Mouse (Mus musculus): ENCODE results near the gene Enox1. TPM values are rescaled to one million over a fixed set of nuclear protein-coding genes. Genes with fewer than 3 reads are reported as not detected.

Gene Enox1
- polyA plus RNA-seq, 1 experiment, result 3.1 TPM

DNA sequence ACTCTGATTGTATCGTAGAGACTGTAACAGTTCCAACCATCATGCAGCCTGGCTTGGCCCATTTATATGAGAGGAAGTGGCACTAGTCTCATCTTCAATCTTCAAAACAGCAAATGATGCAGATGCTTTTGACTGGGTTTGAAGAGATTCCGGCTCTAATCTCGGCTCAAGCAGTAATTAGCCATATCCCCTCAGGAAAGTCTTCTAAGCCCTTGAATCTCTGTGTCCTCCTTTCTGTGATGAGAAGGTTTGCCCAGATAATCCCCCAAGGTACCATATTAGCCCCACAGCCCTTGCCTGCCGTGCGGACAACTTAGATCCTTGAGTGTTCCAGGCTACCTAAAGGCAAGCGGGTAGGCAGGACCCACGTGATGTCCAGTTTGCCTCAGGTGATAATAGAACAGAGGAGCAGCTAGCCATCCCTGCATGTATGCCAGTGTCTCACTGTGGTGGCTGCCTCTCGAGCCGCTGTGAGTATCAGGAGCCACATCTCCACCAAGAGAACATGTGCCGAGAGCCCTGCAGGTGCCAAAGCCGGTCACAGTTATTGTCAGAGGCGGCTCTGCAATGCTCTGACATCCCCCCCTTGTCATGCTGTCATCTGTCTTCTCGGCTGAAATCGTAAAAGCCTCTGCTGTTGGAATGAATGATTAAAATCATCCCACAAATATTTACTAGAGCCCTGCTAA lies 442.6 kb downstream of the Enox1 start:
- Histone ChIP-seq H3K9me3 (replicated peaks; ENCODE audit: control insufficient read depth, insufficient read depth, low read length, poor library complexity, severe bottlenecking) (no peaks in the 10 kb centered on the region), H3K4me1 (ENCODE audit: control insufficient read depth, insufficient read depth, low read length) (no peaks in the 10 kb centered on the region), H3K4me3 (ENCODE audit: low read depth, low read length) (no peak overlapping the region), H3K27me3 (ENCODE audit: control insufficient read depth, insufficient read depth, low read length, poor library complexity, severe bottlenecking) (no peaks in the 10 kb centered on the region), H3K9ac (ENCODE audit: low read depth, poor library complexity, severe bottlenecking) (no peak overlapping the region), H3K36me3 (ENCODE audit: control insufficient read depth, insufficient read depth, low read length, poor library complexity, severe bottlenecking) (peaks cover 14% of the 10 kb centered on the region), H3K27ac (ENCODE audit: insufficient read depth, low read length) (no peak overlapping the region)
- TF ChIP-seq EP300 (IDR thresholded peaks at IDR 0.05; ENCODE audit: insufficient read depth, low read depth, low read length) (no peak), POLR2A (IDR thresholded peaks at IDR 0.05; ENCODE audit: insufficient read depth, low read length) (no peak), CTCF (IDR thresholded peaks at IDR 0.05; ENCODE audit: low read depth, low read length) (no peak)

- TF ChIP-seq EP300 (IDR thresholded peaks at IDR 0.05; ENCODE audit: insufficient read depth, low read depth, low read length) (no peak), CTCF (IDR thresholded peaks at IDR 0.05; ENCODE audit: low read depth, low read length) (no peak), POLR2A (IDR thresholded peaks at IDR 0.05; ENCODE audit: insufficient read depth, low read length) (no peak)
- H3K27ac ChIP-seq (ENCODE audit: insufficient read depth, low read length), result no peak overlapping the region
- no peak overlapping the region for H3K9ac ChIP-seq (ENCODE audit: low read depth, poor library complexity, severe bottlenecking)
- H3K36me3 ChIP-seq (ENCODE audit: control insufficient read depth, insufficient read depth, low read length, poor library complexity, severe bottlenecking), result peaks cover 16% of the 10 kb centered on the region
- no peak overlapping the region for H3K4me3 ChIP-seq (ENCODE audit: low read depth, low read length)
- no peaks in the 10 kb centered on the region for H3K4me1 ChIP-seq (ENCODE audit: control insufficient read depth, insufficient read depth, low read length)
- no peaks in the 10 kb centered on the region for H3K27me3 ChIP-seq (ENCODE audit: control insufficient read depth, insufficient read depth, low read length, poor library complexity, severe bottlenecking)
- H3K9me3 ChIP-seq (replicated peaks; ENCODE audit: control insufficient read depth, insufficient read depth, low read length, poor library complexity, severe bottlenecking), result no peaks in the 10 kb centered on the region
These were observed 444.2 kb downstream of the Enox1 start for GRCm38 (mm10) chr14:77600773-77601172.

- peaks cover 9% of the 10 kb centered on the region for H3K36me3 ChIP-seq (ENCODE audit: control insufficient read depth, insufficient read depth, low read length, poor library complexity, severe bottlenecking)
- no peaks in the 10 kb centered on the region for H3K27me3 ChIP-seq (ENCODE audit: control insufficient read depth, insufficient read depth, low read length, poor library complexity, severe bottlenecking)
- no peaks in the 10 kb centered on the region for H3K4me1 ChIP-seq (ENCODE audit: control insufficient read depth, insufficient read depth, low read length)
- no peak overlapping the region for H3K9ac ChIP-seq (ENCODE audit: low read depth, poor library complexity, severe bottlenecking)
- TF ChIP-seq CTCF (IDR thresholded peaks at IDR 0.05; ENCODE audit: low read depth, low read length), result no peak
- TF ChIP-seq POLR2A (IDR thresholded peaks at IDR 0.05; ENCODE audit: insufficient read depth, low read length), result no peak
- TF ChIP-seq EP300 (IDR thresholded peaks at IDR 0.05; ENCODE audit: insufficient read depth, low read depth, low read length), result no peak
- H3K4me3 ChIP-seq (ENCODE audit: low read depth, low read length), result no peak overlapping the region
- H3K27ac ChIP-seq (ENCODE audit: insufficient read depth, low read length), result no peak overlapping the region
- H3K9me3 ChIP-seq (replicated peaks; ENCODE audit: control insufficient read depth, insufficient read depth, low read length, poor library complexity, severe bottlenecking), result no peaks in the 10 kb centered on the region
These were observed 444.9 kb downstream of the Enox1 start for GRCm38 (mm10) chr14:77601446-77601845.

GRCm38 (mm10) chr14:77608182-77608839 lies 451.7 kb downstream of the Enox1 start:
- TF ChIP-seq EP300 (IDR thresholded peaks at IDR 0.05; ENCODE audit: insufficient read depth, low read depth, low read length) (no peak), CTCF (IDR thresholded peaks at IDR 0.05; ENCODE audit: low read depth, low read length) (no peak), POLR2A (IDR thresholded peaks at IDR 0.05; ENCODE audit: insufficient read depth, low read length) (no peak)
- Histone ChIP-seq H3K4me3 (ENCODE audit: low read depth, low read length) (no peak overlapping the region), H3K27me3 (ENCODE audit: control insufficient read depth, insufficient read depth, low read length, poor library complexity, severe bottlenecking) (no peaks in the 10 kb centered on the region)

GRCm38 (mm10) chr14:77615201-77615600 lies 458.6 kb downstream of the Enox1 start:
- Histone ChIP-seq H3K36me3 (ENCODE audit: control insufficient read depth, insufficient read depth, low read length, poor library complexity, severe bottlenecking) (peaks cover 7% of the 10 kb centered on the region), H3K9ac (ENCODE audit: low read depth, poor library complexity, severe bottlenecking) (no peak overlapping the region)
- TF ChIP-seq POLR2A (IDR thresholded peaks at IDR 0.05; ENCODE audit: insufficient read depth, low read length), result no peak

More at GRCm38 (mm10) chr14:77608182-77608839, 451.7 kb downstream of the Enox1 start:
- no peaks in the 10 kb centered on the region for H3K4me1 ChIP-seq (ENCODE audit: control insufficient read depth, insufficient read depth, low read length)
- no peak overlapping the region for H3K27ac ChIP-seq (ENCODE audit: insufficient read depth, low read length)
- no peaks in the 10 kb centered on the region for H3K9me3 ChIP-seq (replicated peaks; ENCODE audit: control insufficient read depth, insufficient read depth, low read length, poor library complexity, severe bottlenecking)
- H3K36me3 ChIP-seq (ENCODE audit: control insufficient read depth, insufficient read depth, low read length, poor library complexity, severe bottlenecking), result peaks cover 5% of the 10 kb centered on the region
- H3K9ac ChIP-seq (ENCODE audit: low read depth, poor library complexity, severe bottlenecking), result no peak overlapping the region

GRCm38 (mm10) chr14:77617250-77617649 lies 460.7 kb downstream of the Enox1 start:
- Histone ChIP-seq H3K36me3 (ENCODE audit: control insufficient read depth, insufficient read depth, low read length, poor library complexity, severe bottlenecking) (peaks cover 10% of the 10 kb centered on the region; the same call in 1 of the 2 replicates), H3K9me3 (replicated peaks; ENCODE audit: control insufficient read depth, insufficient read depth, low read length, poor library complexity, severe bottlenecking) (no peaks in the 10 kb centered on the region), H3K4me1 (ENCODE audit: control insufficient read depth, insufficient read depth, low read length) (peaks cover 3% of the 10 kb centered on the region), H3K4me3 (ENCODE audit: low read depth, low read length) (no peak overlapping the region), H3K9ac (ENCODE audit: low read depth, poor library complexity, severe bottlenecking) (no peak overlapping the region), H3K27ac (ENCODE audit: insufficient read depth, low read length) (no peak overlapping the region), H3K27me3 (ENCODE audit: control insufficient read depth, insufficient read depth, low read length, poor library complexity, severe bottlenecking) (no peaks in the 10 kb centered on the region)
- TF ChIP-seq POLR2A (IDR thresholded peaks at IDR 0.05; ENCODE audit: insufficient read depth, low read length) (no peak), EP300 (IDR thresholded peaks at IDR 0.05; ENCODE audit: insufficient read depth, low read depth, low read length) (no peak), CTCF (IDR thresholded peaks at IDR 0.05; ENCODE audit: low read depth, low read length) (no peak)

More at GRCm38 (mm10) chr14:77615201-77615600, 458.6 kb downstream of the Enox1 start:
- no peaks in the 10 kb centered on the region for H3K27me3 ChIP-seq (ENCODE audit: control insufficient read depth, insufficient read depth, low read length, poor library complexity, severe bottlenecking)
- H3K4me3 ChIP-seq (ENCODE audit: low read depth, low read length), result no peak overlapping the region
- H3K4me1 ChIP-seq (ENCODE audit: control insufficient read depth, insufficient read depth, low read length), result peaks cover 3% of the 10 kb centered on the region
- no peak overlapping the region for H3K27ac ChIP-seq (ENCODE audit: insufficient read depth, low read length)
- H3K9me3 ChIP-seq (replicated peaks; ENCODE audit: control insufficient read depth, insufficient read depth, low read length, poor library complexity, severe bottlenecking), result no peaks in the 10 kb centered on the region

Measured in ES-Bruce4 (cell line).